In genomic region chr5:77361006-77361405, GRCm38 (mm10) we compare ENCODE assay signal across 27 mouse cellular contexts. TPM values are rescaled to one million over a fixed set of nuclear protein-coding genes. Genes with fewer than 3 reads are reported as not detected.
DNase-seq lines count a peak whose midpoint lies in the region; ATAC-seq and TF ChIP-seq lines count a peak whose summit lies in the region.
"Had no signal": no experiment of that assay in that cellular context is flagged by ENCODE, and none has a peak within 500 bp of the region (broad histone marks: within the 10 kb centered on the region; RNA-seq: fewer than 3 reads in every experiment).

No protein-coding gene starts in this region.

- TF ChIP-seq EP300 in heart, adult 2 months (IDR thresholded peaks at IDR 0.05; ENCODE audit: insufficient read depth, low read depth, low read length) = no peak

- H3K27ac ChIP-seq in heart, adult 2 months = peak overlapping the region; percentile 68
- H3K27ac ChIP-seq in hindbrain, postnatal 0 days = no peak overlapping the region
- H3K27ac ChIP-seq: heart, embryonic 10.5 days; heart, embryonic 13.5 days; hindbrain, embryonic 12.5 days; hindbrain, embryonic 15.5 days; intestine, embryonic 15.5 days had no signal

- H3ac ChIP-seq in C2C12 (ENCODE audit: control insufficient read depth, insufficient read length, low read depth) = no peak overlapping the region
- H3ac ChIP-seq in myocyte (ENCODE audit: control insufficient read depth, insufficient read length) = no peak overlapping the region

- no peak for ATAC-seq in hindbrain, postnatal 0 days
- ATAC-seq: forebrain, embryonic 14.5 days; forebrain, postnatal 0 days; intestine, embryonic 15.5 days had no signal

- no peak for DNase-seq in heart, adult 2 months
- DNase-seq in heart, postnatal 36 days = no peak
- peak; percentile 29 for DNase-seq in brain, adult 2 months (ENCODE audit: low read depth, low spot score)
- DNase-seq in urinary bladder, postnatal 36 days (ENCODE audit: low spot score in 2 of 2) = no peak
- DNase-seq in left cerebral cortex, postnatal 14 days (ENCODE audit: low spot score in 2 of 2) = no peak
- no peak for DNase-seq in hindbrain, postnatal 0 days (ENCODE audit: low spot score)
- DNase-seq: adrenal gland, adult 8-10 months; adrenal gland, postnatal 25 days; cerebellum, adult 11 months; cerebellum, adult 8-10 months; cerebellum, postnatal 10 days; cerebellum, postnatal 36 days; forebrain, postnatal 0 days; gastrocnemius, postnatal 25 days; heart, adult 18-20 months; heart, postnatal 14 days; kidney, adult 11 months had no signal

- no peak for TF ChIP-seq POLR2A in heart, adult 2 months (IDR thresholded peaks at IDR 0.05; ENCODE audit: insufficient read depth, low read depth, low read length)
- no peak for TF ChIP-seq POLR2A in myocyte (IDR thresholded peaks at IDR 0.05; ENCODE audit: insufficient read length, low read depth)

- H3K79me2 ChIP-seq in heart, adult 2 months (replicated peaks; ENCODE audit: control insufficient read depth, insufficient read depth, low read length) = no peaks in the 10 kb centered on the region; the same call in 1 of the 2 replicates
- peaks cover 67% of the 10 kb centered on the region for H3K79me2 ChIP-seq in C2C12 (ENCODE audit: control insufficient read depth, insufficient read depth)
- H3K79me2 ChIP-seq in myocyte (ENCODE audit: control insufficient read depth, insufficient read depth) = no peaks in the 10 kb centered on the region

- H3K9me3 ChIP-seq in hindbrain, postnatal 0 days (ENCODE audit: low read length) = no peaks in the 10 kb centered on the region
- H3K9me3 ChIP-seq: heart, embryonic 10.5 days; heart, embryonic 13.5 days; hindbrain, embryonic 12.5 days; hindbrain, embryonic 15.5 days; intestine, embryonic 15.5 days had no signal

- intact Hi-C loops in heart, adult 2 months (cut with DNase I) = no loop called here
- intact Hi-C loops in heart, postnatal 36 days (cut with DNase I) = no loop called here
- intact Hi-C loops in left cerebral cortex, postnatal 14 days (cut with DNase I) = no loop called here

- no peak for TF ChIP-seq CTCF in heart, adult 2 months (IDR thresholded peaks at IDR 0.05)
- TF ChIP-seq CTCF in C2C12 (IDR thresholded peaks at IDR 0.05; ENCODE audit: control insufficient read depth, insufficient read depth, insufficient read length) = no peak
- TF ChIP-seq CTCF in hindbrain, postnatal 0 days (IDR thresholded peaks at IDR 0.05; ENCODE audit: low read depth) = no peak

- no peaks in the 10 kb centered on the region for H3K27me3 ChIP-seq in heart, adult 2 months (ENCODE audit: control insufficient read depth, insufficient read depth, low read length)
- H3K27me3 ChIP-seq in C2C12 (ENCODE audit: control insufficient read depth, insufficient read depth, insufficient read length) = no peaks in the 10 kb centered on the region
- H3K27me3 ChIP-seq in myocyte (ENCODE audit: control insufficient read depth, insufficient read depth, insufficient read length) = no peaks in the 10 kb centered on the region
- no peaks in the 10 kb centered on the region for H3K27me3 ChIP-seq in hindbrain, postnatal 0 days (ENCODE audit: insufficient read depth, low read length)
- H3K27me3 ChIP-seq: CH12.LX; heart, embryonic 13.5 days; hindbrain, embryonic 12.5 days; hindbrain, embryonic 15.5 days; intestine, embryonic 15.5 days had no signal

- peak overlapping the region; percentile 71 for H3K4me2 ChIP-seq in myocyte (ENCODE audit: low read depth)
- no peak overlapping the region for H3K4me2 ChIP-seq in hindbrain, postnatal 0 days (ENCODE audit: low read depth, low read length)
- H3K4me2 ChIP-seq: heart, embryonic 13.5 days; hindbrain, embryonic 12.5 days; hindbrain, embryonic 15.5 days; intestine, embryonic 15.5 days had no signal

- peaks cover 32% of the 10 kb centered on the region for H3K4me1 ChIP-seq in heart, adult 2 months (ENCODE audit: control insufficient read depth, insufficient read depth, low read length)
- no peaks in the 10 kb centered on the region for H3K4me1 ChIP-seq in hindbrain, postnatal 0 days (ENCODE audit: insufficient read depth, low read length)

- no peak overlapping the region for H3K9ac ChIP-seq in heart, adult 2 months (ENCODE audit: low read depth, low read length)
- H3K9ac ChIP-seq in hindbrain, postnatal 0 days (replicated peaks; ENCODE audit: low read length) = no peak overlapping the region
- H3K9ac ChIP-seq: forebrain, postnatal 0 days; heart, embryonic 13.5 days; hindbrain, embryonic 12.5 days; hindbrain, embryonic 15.5 days; intestine, embryonic 15.5 days had no signal

- 29% methylated on average over 4 of the region's 4 CpGs for WGBS in heart, adult 2 months
- WGBS in hindbrain, postnatal 0 days = 68% methylated on average over 4 of the region's 4 CpGs

- H3K4me3 ChIP-seq in heart, adult 2 months = no peak overlapping the region
- H3K4me3 ChIP-seq in C2C12 (ENCODE audit: insufficient read depth, poor library complexity, severe bottlenecking) (no peak overlapping the region), myocyte (no peak overlapping the region)
- no peak overlapping the region for H3K4me3 ChIP-seq in hindbrain, postnatal 0 days (ENCODE audit: low read length)
- H3K4me3 ChIP-seq: heart, embryonic 10.5 days; heart, embryonic 13.5 days; hindbrain, embryonic 12.5 days; hindbrain, embryonic 15.5 days; intestine, embryonic 15.5 days had no signal

- peaks cover 10% of the 10 kb centered on the region for H3K79me3 ChIP-seq in C2C12 (ENCODE audit: low read depth)

- peaks cover 22% of the 10 kb centered on the region for H3K36me3 ChIP-seq in heart, adult 2 months (ENCODE audit: control insufficient read depth, insufficient read depth, low read length)
- H3K36me3 ChIP-seq in C2C12 (ENCODE audit: control insufficient read depth, insufficient read depth) = no peaks in the 10 kb centered on the region
- H3K36me3 ChIP-seq in myocyte (ENCODE audit: control insufficient read depth, insufficient read depth) = no peaks in the 10 kb centered on the region
- no peaks in the 10 kb centered on the region for H3K36me3 ChIP-seq in hindbrain, postnatal 0 days (ENCODE audit: insufficient read depth, low read length)
- H3K36me3 ChIP-seq: G1E; heart, embryonic 10.5 days; heart, embryonic 13.5 days; hindbrain, embryonic 12.5 days; hindbrain, embryonic 15.5 days; intestine, embryonic 15.5 days had no signal

TF ChIP-seq in C2C12, 6 proteins besides CTCF, POLR2A, EP300 and RAD21:
- TF ChIP-seq FOSL1 (IDR thresholded peaks at IDR 0.05; ENCODE audit: insufficient read depth, low read length, poor library complexity, severe bottlenecking) = peak; percentile 13
- no peak for TF ChIP-seq MAX (IDR thresholded peaks at IDR 0.05)
- no peak for TF ChIP-seq MYOD1 (IDR thresholded peaks at IDR 0.05; ENCODE audit: control insufficient read depth, insufficient read length, low read depth)

TF ChIP-seq in myocyte, 11 proteins besides CTCF, POLR2A, EP300 and RAD21:
- TF ChIP-seq USF1 (IDR thresholded peaks at IDR 0.05; ENCODE audit: low read depth) (no peak), MYOD1 (IDR thresholded peaks at IDR 0.05; ENCODE audit: control insufficient read depth in 1 of 3, insufficient read length in 2 of 3, low read depth in 2 of 3) (no peak), MAX (IDR thresholded peaks at IDR 0.05; ENCODE audit: low read depth) (no peak), TCF3 (IDR thresholded peaks at IDR 0.05; ENCODE audit: insufficient read length, low read depth) (no peak), CEBPB (IDR thresholded peaks at IDR 0.05; ENCODE audit: insufficient read depth, poor library complexity, severe bottlenecking) (no peak), E2F4 (IDR thresholded peaks at IDR 0.05; ENCODE audit: insufficient read depth) (no peak), MYOG (IDR thresholded peaks at IDR 0.05; ENCODE audit: control insufficient read depth in 1 of 3, insufficient read depth in 1 of 3, insufficient read length in 2 of 3, low read depth in 2 of 3) (no peak), SRF (IDR thresholded peaks at IDR 0.05; ENCODE audit: control insufficient read depth, insufficient read length, low read depth) (no peak), TCF12 (IDR thresholded peaks at IDR 0.05; ENCODE audit: insufficient read depth, poor library complexity, severe bottlenecking) (no peak), REST (IDR thresholded peaks at IDR 0.05; ENCODE audit: insufficient read depth, insufficient read length) (no peak), POLR2AphosphoS2 (IDR thresholded peaks at IDR 0.05; ENCODE audit: insufficient read length, low read depth) (no peak)

RNA-seq across cellular contexts. Expression of gene Igfbp7, which starts 46.8 kb away (rescaled TPM):
- total RNA-seq in heart, adult 2 months (2021) = 100 to 1,000 TPM; 174 to 205 TPM
- polyA plus RNA-seq in heart, adult 2 months (2012; rRNA removed) = 342 and 353 TPM in 2 replicates
- 100 to 1,000 TPM; 249 to 272 TPM for total RNA-seq in heart, postnatal 36 days (2021)
- polyA plus RNA-seq in C2C12 (2012; fragmentation: generic; extraction: Trizol) = 402 TPM
- 201 TPM for polyA plus RNA-seq in myocyte (2012; fragmentation: generic; extraction: Trizol)
- 10 to 100 TPM; 66.5 to 70.9 TPM for total RNA-seq in left cerebral cortex, postnatal 14 days (2021)
- total RNA-seq in hindbrain, postnatal 0 days (2014; rRNA removed) = 45.7 and 59.6 TPM in 2 replicates
- polyA plus RNA-seq in hindbrain, postnatal 0 days (2015; fragmentation: Nextera tagmentation; extraction: Ambion mirVana) = 99.3 and 111 TPM in 2 replicates
- total RNA-seq: G1E had no signal
- polyA plus RNA-seq: G1E had no signal

RNA-seq across cellular contexts. Expression of gene Polr2b, which starts 51.1 kb away (rescaled TPM):
- 10 to 100 TPM; 34.1 to 34.5 TPM for total RNA-seq in heart, adult 2 months (2021)
- 25.4 and 26.8 TPM in 2 replicates for polyA plus RNA-seq in heart, adult 2 months (2012; rRNA removed)
- total RNA-seq in heart, postnatal 36 days (2021) = 10 to 100 TPM; 34.8 to 38.3 TPM
- 24.3 TPM for polyA plus RNA-seq in C2C12 (2012; fragmentation: generic; extraction: Trizol)
- polyA plus RNA-seq in myocyte (2012; fragmentation: generic; extraction: Trizol) = 19.5 TPM
- total RNA-seq in left cerebral cortex, postnatal 14 days (2021) = 10 to 100 TPM; 46.6 to 51.7 TPM
- 46.4 and 61.0 TPM in 2 replicates for total RNA-seq in hindbrain, postnatal 0 days (2014; rRNA removed)
- polyA plus RNA-seq in hindbrain, postnatal 0 days (2015; fragmentation: Nextera tagmentation; extraction: Ambion mirVana) = 48.8 and 50.9 TPM in 2 replicates

RNA-seq across cellular contexts. Expression of gene Noa1, which starts 51.1 kb away (rescaled TPM):
- total RNA-seq in heart, adult 2 months (2021) = 10 to 100 TPM; 19.7 to 21.3 TPM
- 12.2 and 13.5 TPM in 2 replicates for polyA plus RNA-seq in heart, adult 2 months (2012; rRNA removed)
- 10 to 100 TPM; 20.4 to 23.1 TPM for total RNA-seq in heart, postnatal 36 days (2021)
- polyA plus RNA-seq in C2C12 (2012; fragmentation: generic; extraction: Trizol) = 33.4 TPM
- polyA plus RNA-seq in myocyte (2012; fragmentation: generic; extraction: Trizol) = 20.2 TPM
- 10 to 100 TPM; 22.8 to 24.6 TPM for total RNA-seq in left cerebral cortex, postnatal 14 days (2021)
- 16.3 and 18.7 TPM in 2 replicates for total RNA-seq in hindbrain, postnatal 0 days (2014; rRNA removed)
- 33.3 and 34.7 TPM in 2 replicates for polyA plus RNA-seq in hindbrain, postnatal 0 days (2015; fragmentation: Nextera tagmentation; extraction: Ambion mirVana)
